Mouse (Mus musculus): ENCODE data around the gene Plcb4. TPM values are rescaled to one million over a fixed set of nuclear protein-coding genes. Genes with fewer than 3 reads are reported as not detected.

The Plcb4 gene
- polyA plus RNA-seq, 1 experiment from 2014 or later = 14.5 TPM

- H3K27me3 ChIP-seq (ENCODE audit: control insufficient read depth, insufficient read depth, low read length) = no peaks in the 10 kb centered on the region
- no peak overlapping the region for H3K27ac ChIP-seq (ENCODE audit: low read depth, low read length)
- no peaks in the 10 kb centered on the region for H3K9me3 ChIP-seq (ENCODE audit: control insufficient read depth, low read length)
- no peak overlapping the region for H3K4me2 ChIP-seq
- WGBS = 71% methylated on average over 4 of the region's 4 CpGs
- no peak overlapping the region for H3K9ac ChIP-seq (ENCODE audit: low read length)
- ATAC-seq (ENCODE audit: low FRiP score) (no peak), DNase-seq (ENCODE audit: low spot score, missing footprints) (peak; percentile 84)
- H3K36me3 ChIP-seq (ENCODE audit: control insufficient read depth, insufficient read depth, low read length) = no peaks in the 10 kb centered on the region
- no peaks in the 10 kb centered on the region for H3K4me1 ChIP-seq (ENCODE audit: control insufficient read depth, insufficient read depth, low read length)
- H3K4me3 ChIP-seq (ENCODE audit: low read depth, low read length) = no peak overlapping the region
Measured at GRCm38 (mm10) chr2:135866838-135867237, 208.0 kb downstream of the Plcb4 start.

GRCm38 (mm10) chr2:135869637-135870036, 210.8 kb downstream of the Plcb4 start:
- H3K9ac ChIP-seq (ENCODE audit: low read length) = no peak overlapping the region
- ATAC-seq (ENCODE audit: low FRiP score) = no peak
- no peaks in the 10 kb centered on the region for H3K9me3 ChIP-seq (ENCODE audit: control insufficient read depth, low read length)
- no peak overlapping the region for H3K4me2 ChIP-seq
- DNase-seq (ENCODE audit: low spot score, missing footprints) = peak; percentile 14
- no peaks in the 10 kb centered on the region for H3K36me3 ChIP-seq (ENCODE audit: control insufficient read depth, insufficient read depth, low read length)
- 88% methylated on average over 7 of the region's 7 CpGs for WGBS
- H3K4me3 ChIP-seq (ENCODE audit: low read depth, low read length) = no peak overlapping the region
- no peaks in the 10 kb centered on the region for H3K4me1 ChIP-seq (ENCODE audit: control insufficient read depth, insufficient read depth, low read length)
- no peaks in the 10 kb centered on the region for H3K27me3 ChIP-seq (ENCODE audit: control insufficient read depth, insufficient read depth, low read length)
- H3K27ac ChIP-seq (ENCODE audit: low read depth, low read length) = no peak overlapping the region

GRCm38 (mm10) chr2:135873146-135873545, 214.3 kb downstream of the Plcb4 start:
- H3K27ac ChIP-seq (ENCODE audit: low read depth, low read length) = no peak overlapping the region
- no peaks in the 10 kb centered on the region for H3K4me1 ChIP-seq (ENCODE audit: control insufficient read depth, insufficient read depth, low read length)
- H3K4me3 ChIP-seq (ENCODE audit: low read depth, low read length) = no peak overlapping the region
- H3K9me3 ChIP-seq (ENCODE audit: control insufficient read depth, low read length) = no peaks in the 10 kb centered on the region
- H3K27me3 ChIP-seq (ENCODE audit: control insufficient read depth, insufficient read depth, low read length) = no peaks in the 10 kb centered on the region
- WGBS = 83% methylated on average over 9 of the region's 9 CpGs
- DNase-seq (ENCODE audit: low spot score, missing footprints) (no peak), ATAC-seq (ENCODE audit: low FRiP score) (no peak)
- H3K9ac ChIP-seq (ENCODE audit: low read length) = no peak overlapping the region
- no peak overlapping the region for H3K4me2 ChIP-seq
- no peaks in the 10 kb centered on the region for H3K36me3 ChIP-seq (ENCODE audit: control insufficient read depth, insufficient read depth, low read length)

GRCm38 (mm10) chr2:135873761-135874160, 214.9 kb downstream of the Plcb4 start:
- Histone ChIP-seq H3K36me3 (ENCODE audit: control insufficient read depth, insufficient read depth, low read length) (no peaks in the 10 kb centered on the region), H3K27ac (ENCODE audit: low read depth, low read length) (no peak overlapping the region), H3K4me2 (no peak overlapping the region), H3K9me3 (ENCODE audit: control insufficient read depth, low read length) (no peaks in the 10 kb centered on the region), H3K9ac (ENCODE audit: low read length) (no peak overlapping the region), H3K27me3 (ENCODE audit: control insufficient read depth, insufficient read depth, low read length) (no peaks in the 10 kb centered on the region), H3K4me1 (ENCODE audit: control insufficient read depth, insufficient read depth, low read length) (no peaks in the 10 kb centered on the region), H3K4me3 (ENCODE audit: low read depth, low read length) (no peak overlapping the region)
- 81% methylated on average over 2 of the region's 2 CpGs for WGBS
- DNase-seq (ENCODE audit: low spot score, missing footprints) = peak; percentile 65
- no peak for ATAC-seq (ENCODE audit: low FRiP score)

- ATAC-seq (ENCODE audit: low FRiP score) (no peak), DNase-seq (ENCODE audit: low spot score, missing footprints) (peak; percentile 69)
- H3K27ac ChIP-seq (ENCODE audit: low read depth, low read length) = no peak overlapping the region
- WGBS = 85% methylated on average over 6 of the region's 6 CpGs
- H3K4me1 ChIP-seq (ENCODE audit: control insufficient read depth, insufficient read depth, low read length) = no peaks in the 10 kb centered on the region
- H3K9ac ChIP-seq (ENCODE audit: low read length) = no peak overlapping the region
- H3K4me3 ChIP-seq (ENCODE audit: low read depth, low read length) = no peak overlapping the region
- no peaks in the 10 kb centered on the region for H3K36me3 ChIP-seq (ENCODE audit: control insufficient read depth, insufficient read depth, low read length)
- H3K9me3 ChIP-seq (ENCODE audit: control insufficient read depth, low read length) = no peaks in the 10 kb centered on the region
- no peak overlapping the region for H3K4me2 ChIP-seq
- no peaks in the 10 kb centered on the region for H3K27me3 ChIP-seq (ENCODE audit: control insufficient read depth, insufficient read depth, low read length)
Measured at GRCm38 (mm10) chr2:135875549-135875948, 216.7 kb downstream of the Plcb4 start.

- no peaks in the 10 kb centered on the region for H3K9me3 ChIP-seq (ENCODE audit: control insufficient read depth, low read length)
- no peaks in the 10 kb centered on the region for H3K36me3 ChIP-seq (ENCODE audit: control insufficient read depth, insufficient read depth, low read length)
- no peak overlapping the region for H3K4me2 ChIP-seq
- no peak overlapping the region for H3K27ac ChIP-seq (ENCODE audit: low read depth, low read length)
- H3K27me3 ChIP-seq (ENCODE audit: control insufficient read depth, insufficient read depth, low read length) = no peaks in the 10 kb centered on the region
- DNase-seq (ENCODE audit: low spot score, missing footprints) (peak; percentile 33), ATAC-seq (ENCODE audit: low FRiP score) (no peak)
- H3K4me3 ChIP-seq (ENCODE audit: low read depth, low read length) = no peak overlapping the region
- 88% methylated on average over 7 of the region's 7 CpGs for WGBS
- H3K9ac ChIP-seq (ENCODE audit: low read length) = no peak overlapping the region
- H3K4me1 ChIP-seq (ENCODE audit: control insufficient read depth, insufficient read depth, low read length) = no peaks in the 10 kb centered on the region
Measured at GRCm38 (mm10) chr2:135879356-135879755, 220.5 kb downstream of the Plcb4 start.

GRCm38 (mm10) chr2:135880269-135880760, 221.5 kb downstream of the Plcb4 start:
- H3K27ac ChIP-seq (ENCODE audit: low read depth, low read length) = no peak overlapping the region
- no peak overlapping the region for H3K4me2 ChIP-seq
- DNase-seq (ENCODE audit: low spot score, missing footprints) = peak; percentile 77
- H3K36me3 ChIP-seq (ENCODE audit: control insufficient read depth, insufficient read depth, low read length) = no peaks in the 10 kb centered on the region
- H3K9ac ChIP-seq (ENCODE audit: low read length) = no peak overlapping the region
- H3K27me3 ChIP-seq (ENCODE audit: control insufficient read depth, insufficient read depth, low read length) = no peaks in the 10 kb centered on the region
- H3K4me3 ChIP-seq (ENCODE audit: low read depth, low read length) = no peak overlapping the region
- no peak for ATAC-seq (ENCODE audit: low FRiP score)
- WGBS = 69% methylated on average over 6 of the region's 6 CpGs
- no peaks in the 10 kb centered on the region for H3K9me3 ChIP-seq (ENCODE audit: control insufficient read depth, low read length)
- H3K4me1 ChIP-seq (ENCODE audit: control insufficient read depth, insufficient read depth, low read length) = no peaks in the 10 kb centered on the region

- Histone ChIP-seq H3K4me3 (ENCODE audit: low read depth, low read length) (no peak overlapping the region), H3K27ac (ENCODE audit: low read depth, low read length) (no peak overlapping the region), H3K9ac (ENCODE audit: low read length) (no peak overlapping the region), H3K4me2 (no peak overlapping the region), H3K36me3 (ENCODE audit: control insufficient read depth, insufficient read depth, low read length) (no peaks in the 10 kb centered on the region), H3K4me1 (ENCODE audit: control insufficient read depth, insufficient read depth, low read length) (no peaks in the 10 kb centered on the region), H3K9me3 (ENCODE audit: control insufficient read depth, low read length) (no peaks in the 10 kb centered on the region), H3K27me3 (ENCODE audit: control insufficient read depth, insufficient read depth, low read length) (no peaks in the 10 kb centered on the region)
- WGBS = 80% methylated on average over 4 of the region's 4 CpGs
- DNase-seq (ENCODE audit: low spot score, missing footprints) (peak; percentile 41), ATAC-seq (ENCODE audit: low FRiP score) (no peak)
Measured at GRCm38 (mm10) chr2:135883359-135883758, 224.5 kb downstream of the Plcb4 start.

GRCm38 (mm10) chr2:135884534-135885180, 225.8 kb downstream of the Plcb4 start:
- Histone ChIP-seq H3K4me1 (ENCODE audit: control insufficient read depth, insufficient read depth, low read length) (no peaks in the 10 kb centered on the region), H3K4me3 (ENCODE audit: low read depth, low read length) (no peak overlapping the region), H3K9me3 (ENCODE audit: control insufficient read depth, low read length) (no peaks in the 10 kb centered on the region), H3K36me3 (ENCODE audit: control insufficient read depth, insufficient read depth, low read length) (no peaks in the 10 kb centered on the region), H3K27me3 (ENCODE audit: control insufficient read depth, insufficient read depth, low read length) (no peaks in the 10 kb centered on the region), H3K4me2 (no peak overlapping the region), H3K27ac (ENCODE audit: low read depth, low read length) (no peak overlapping the region), H3K9ac (ENCODE audit: low read length) (no peak overlapping the region)
- 88% methylated on average over 7 of the region's 7 CpGs for WGBS
- DNase-seq (ENCODE audit: low spot score, missing footprints) (peak; percentile 26), ATAC-seq (ENCODE audit: low FRiP score) (no peak)

Data from midbrain, embryonic 11.5 days (tissue).